Mouse (Mus musculus): Measurements from ENCODE around the gene Trim66. TPM values are rescaled to one million over a fixed set of nuclear protein-coding genes. Genes with fewer than 3 reads are reported as not detected.

The Trim66 gene
- polyA plus RNA-seq, 2 experiments, result 0.04 to 0.11 TPM

DNA sequence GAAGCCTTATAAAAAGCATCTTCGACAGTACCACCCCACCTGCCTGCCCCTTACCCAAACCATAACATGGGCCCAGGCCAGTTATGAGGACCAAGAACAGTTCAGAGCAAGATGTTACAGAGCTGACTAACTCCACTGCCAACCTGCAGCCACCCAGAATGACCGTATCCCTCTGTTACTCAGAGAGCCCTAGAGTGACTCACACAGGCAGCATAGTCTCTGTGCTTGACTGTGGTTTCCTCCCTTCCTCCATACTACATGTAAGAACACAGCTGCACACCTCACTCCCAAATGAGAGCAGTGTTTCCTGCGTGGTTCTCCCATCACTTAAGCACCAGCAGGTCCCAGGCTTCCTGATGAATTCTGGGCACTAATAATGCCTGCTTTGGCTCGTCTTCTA, 37.2 kb downstream of the Trim66 start:
- Histone ChIP-seq H3K36me3 (ENCODE audit: control insufficient read depth, insufficient read depth, low read length) (no peaks in the 10 kb centered on the region), H3K27ac (replicated peaks; ENCODE audit: low read depth, low read length) (no peak overlapping the region), H3K9me3 (ENCODE audit: control insufficient read depth, low read length) (no peaks in the 10 kb centered on the region), H3K9ac (ENCODE audit: low read depth, low read length, severe bottlenecking) (no peak overlapping the region), H3K4me2 (replicated peaks; ENCODE audit: low read depth, low read length, severe bottlenecking) (no peak overlapping the region), H3K27me3 (ENCODE audit: control insufficient read depth, insufficient read depth, low read length) (no peaks in the 10 kb centered on the region), H3K4me3 (replicated peaks; ENCODE audit: low read length) (no peak overlapping the region), H3K4me1 (ENCODE audit: control insufficient read depth, insufficient read depth, low read length) (peaks cover 5% of the 10 kb centered on the region; the same call in 1 of the 2 replicates)
- ATAC-seq (ENCODE audit: low FRiP score, low read depth) (no peak), DNase-seq (ENCODE audit: low spot score) (no peak)
- 72% methylated on average over 4 of the region's 4 CpGs for WGBS
- TF ChIP-seq POLR2A (IDR thresholded peaks at IDR 0.05; ENCODE audit: borderline replicate concordance, extremely low read depth, insufficient read depth, insufficient read length), result no peak

DNA sequence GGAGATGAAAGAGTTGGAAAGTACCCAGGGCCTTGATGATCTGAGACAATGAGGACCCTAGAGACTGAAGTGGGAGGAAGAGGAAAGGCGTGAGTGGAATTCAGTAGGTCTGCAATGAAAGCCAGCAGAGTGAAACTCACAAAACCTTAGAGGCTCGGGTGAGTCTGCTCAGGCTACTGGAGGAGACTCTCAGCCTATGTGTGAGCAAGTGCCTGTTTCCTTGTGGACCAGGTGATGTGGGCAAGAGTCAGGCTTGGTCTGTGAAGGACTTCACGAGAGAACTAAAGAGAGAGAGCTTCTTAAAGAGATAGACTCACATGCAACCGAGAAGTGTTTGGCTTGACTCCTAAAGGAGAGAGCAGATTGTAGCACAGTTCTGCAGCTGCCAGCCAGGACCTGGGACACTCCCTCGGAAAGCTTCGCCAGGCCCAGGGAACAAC, 39.7 kb downstream of the Trim66 start:
- Histone ChIP-seq H3K4me3 (replicated peaks; ENCODE audit: low read length) (no peak overlapping the region), H3K4me2 (replicated peaks; ENCODE audit: low read depth, low read length, severe bottlenecking) (no peak overlapping the region), H3K4me1 (ENCODE audit: control insufficient read depth, insufficient read depth, low read length) (no peaks in the 10 kb centered on the region), H3K27me3 (ENCODE audit: control insufficient read depth, insufficient read depth, low read length) (no peaks in the 10 kb centered on the region), H3K36me3 (ENCODE audit: control insufficient read depth, insufficient read depth, low read length) (no peaks in the 10 kb centered on the region), H3K9ac (ENCODE audit: low read depth, low read length, severe bottlenecking) (no peak overlapping the region), H3K27ac (replicated peaks; ENCODE audit: low read depth, low read length) (no peak overlapping the region), H3K9me3 (ENCODE audit: control insufficient read depth, low read length) (no peaks in the 10 kb centered on the region)
- DNase-seq (ENCODE audit: low spot score) (no peak), ATAC-seq (ENCODE audit: low FRiP score, low read depth) (no peak)
- no peak for TF ChIP-seq POLR2A (IDR thresholded peaks at IDR 0.05; ENCODE audit: borderline replicate concordance, extremely low read depth, insufficient read depth, insufficient read length)
- 30% methylated on average over 6 of the region's 6 CpGs for WGBS

DNA sequence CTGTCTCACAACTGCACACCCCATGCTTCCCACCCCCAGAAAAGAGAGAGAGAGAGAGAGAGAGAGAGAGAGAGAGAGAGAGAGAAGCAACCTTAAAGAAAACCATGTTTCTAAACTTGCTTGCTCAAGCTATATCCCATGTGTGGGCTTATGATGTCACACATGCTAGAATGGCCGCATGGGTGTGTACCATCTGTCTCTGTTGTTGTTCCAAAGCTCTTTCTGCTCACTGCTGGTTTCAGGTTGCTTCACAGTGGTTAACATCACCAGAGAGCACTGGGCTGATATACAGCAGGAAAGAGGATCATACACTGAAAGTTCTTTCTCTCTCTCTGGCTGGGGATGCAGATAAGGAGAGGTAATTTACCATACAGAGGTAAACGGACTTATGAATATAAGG, 40.3 kb downstream of the Trim66 start:
- no peaks in the 10 kb centered on the region for H3K4me1 ChIP-seq (ENCODE audit: control insufficient read depth, insufficient read depth, low read length)
- H3K9me3 ChIP-seq (ENCODE audit: control insufficient read depth, low read length), result no peaks in the 10 kb centered on the region
- no peak overlapping the region for H3K4me3 ChIP-seq (replicated peaks; ENCODE audit: low read length)
- H3K36me3 ChIP-seq (ENCODE audit: control insufficient read depth, insufficient read depth, low read length), result no peaks in the 10 kb centered on the region
- WGBS, result 32% methylated on average over 2 of the region's 2 CpGs
- ATAC-seq (ENCODE audit: low FRiP score, low read depth) (no peak), DNase-seq (ENCODE audit: low spot score) (no peak)
- no peak overlapping the region for H3K9ac ChIP-seq (ENCODE audit: low read depth, low read length, severe bottlenecking)
- TF ChIP-seq POLR2A (IDR thresholded peaks at IDR 0.05; ENCODE audit: borderline replicate concordance, extremely low read depth, insufficient read depth, insufficient read length), result no peak
- no peak overlapping the region for H3K27ac ChIP-seq (replicated peaks; ENCODE audit: low read depth, low read length)
- no peaks in the 10 kb centered on the region for H3K27me3 ChIP-seq (ENCODE audit: control insufficient read depth, insufficient read depth, low read length)
- H3K4me2 ChIP-seq (replicated peaks; ENCODE audit: low read depth, low read length, severe bottlenecking), result no peak overlapping the region

DNA sequence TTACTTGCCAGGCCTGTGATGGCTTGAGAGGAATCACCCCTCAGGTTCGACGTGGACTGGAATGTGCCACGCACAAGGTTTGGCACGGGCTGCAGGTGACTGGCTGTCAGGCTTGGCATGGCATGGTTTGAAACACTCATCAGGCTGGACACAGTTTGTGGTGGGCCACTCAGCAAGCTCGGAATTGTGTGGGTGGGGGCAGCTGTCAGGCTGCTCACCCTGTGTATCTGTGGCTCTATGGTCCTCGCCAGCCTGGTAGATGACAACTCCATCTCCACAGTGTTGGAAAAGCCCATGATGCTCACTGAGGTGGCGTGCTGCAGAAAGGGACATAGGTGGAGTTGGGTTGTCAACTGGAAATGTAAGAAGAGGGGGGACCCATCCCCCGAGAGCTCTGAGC, 47.2 kb downstream of the Trim66 start:
- TF ChIP-seq POLR2A (IDR thresholded peaks at IDR 0.05; ENCODE audit: borderline replicate concordance, extremely low read depth, insufficient read depth, insufficient read length), result no peak
- 93% methylated on average over 8 of the region's 8 CpGs for WGBS
- Histone ChIP-seq H3K36me3 (ENCODE audit: control insufficient read depth, insufficient read depth, low read length) (no peaks in the 10 kb centered on the region), H3K4me2 (replicated peaks; ENCODE audit: low read depth, low read length, severe bottlenecking) (no peak overlapping the region), H3K4me1 (ENCODE audit: control insufficient read depth, insufficient read depth, low read length) (no peaks in the 10 kb centered on the region), H3K9ac (ENCODE audit: low read depth, low read length, severe bottlenecking) (no peak overlapping the region), H3K9me3 (ENCODE audit: control insufficient read depth, low read length) (no peaks in the 10 kb centered on the region), H3K27me3 (ENCODE audit: control insufficient read depth, insufficient read depth, low read length) (no peaks in the 10 kb centered on the region), H3K27ac (replicated peaks; ENCODE audit: low read depth, low read length) (no peak overlapping the region), H3K4me3 (replicated peaks; ENCODE audit: low read length) (no peak overlapping the region)
- DNase-seq (ENCODE audit: low spot score) (no peak), ATAC-seq (ENCODE audit: low FRiP score, low read depth) (no peak)

DNA sequence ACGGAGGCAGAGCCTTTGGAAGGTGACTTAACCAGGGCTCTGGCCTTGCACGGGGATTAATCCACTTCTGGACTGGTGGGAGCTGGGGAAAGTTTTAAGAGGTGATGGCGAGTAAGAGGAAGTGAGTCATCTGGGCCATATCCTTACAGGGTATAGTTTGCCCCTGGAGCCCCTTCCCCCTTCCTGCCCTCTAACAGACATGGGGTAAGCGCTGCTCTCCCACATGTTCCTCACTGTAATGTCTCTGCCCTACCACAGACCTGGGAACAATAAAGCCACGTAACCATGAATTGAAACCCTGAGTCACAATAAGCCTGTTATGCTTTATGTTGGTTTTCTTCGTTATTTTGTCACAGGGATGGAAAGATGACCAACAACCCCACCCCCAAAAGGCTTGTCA, 51.4 kb downstream of the Trim66 start:
- no peak for TF ChIP-seq POLR2A (IDR thresholded peaks at IDR 0.05; ENCODE audit: borderline replicate concordance, extremely low read depth, insufficient read depth, insufficient read length)
- Histone ChIP-seq H3K4me3 (replicated peaks; ENCODE audit: low read length) (no peak overlapping the region), H3K9ac (ENCODE audit: low read depth, low read length, severe bottlenecking) (no peak overlapping the region), H3K27me3 (ENCODE audit: control insufficient read depth, insufficient read depth, low read length) (no peaks in the 10 kb centered on the region), H3K9me3 (ENCODE audit: control insufficient read depth, low read length) (no peaks in the 10 kb centered on the region), H3K36me3 (ENCODE audit: control insufficient read depth, insufficient read depth, low read length) (no peaks in the 10 kb centered on the region), H3K4me2 (replicated peaks; ENCODE audit: low read depth, low read length, severe bottlenecking) (no peak overlapping the region), H3K27ac (replicated peaks; ENCODE audit: low read depth, low read length) (no peak overlapping the region), H3K4me1 (ENCODE audit: control insufficient read depth, insufficient read depth, low read length) (no peaks in the 10 kb centered on the region)
- DNase-seq (ENCODE audit: low spot score) (no peak), ATAC-seq (ENCODE audit: low FRiP score, low read depth) (no peak)
- 26% methylated on average over 6 of the region's 6 CpGs for WGBS

DNA sequence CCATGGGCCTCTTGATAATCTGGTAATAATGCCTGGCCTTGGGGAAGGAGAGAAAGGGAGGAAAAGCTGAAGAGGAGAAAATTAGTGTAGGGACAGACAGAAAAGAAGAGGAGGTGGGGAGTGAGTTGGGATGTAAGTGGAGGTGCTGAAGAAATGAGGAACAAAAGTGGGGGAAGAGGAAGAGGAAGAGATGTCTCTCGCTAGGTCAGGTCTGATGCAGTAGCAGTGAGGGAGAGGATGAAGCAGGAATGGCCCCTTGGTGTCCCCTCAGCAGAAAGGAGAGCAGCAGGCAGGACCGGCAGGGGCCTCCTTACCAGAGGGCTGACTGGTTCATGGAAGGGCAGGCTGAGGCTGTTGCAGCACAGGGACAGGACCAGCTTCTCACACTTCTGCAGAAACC, 52.2 kb downstream of the Trim66 start:
- TF ChIP-seq POLR2A (IDR thresholded peaks at IDR 0.05; ENCODE audit: borderline replicate concordance, extremely low read depth, insufficient read depth, insufficient read length), result no peak
- ATAC-seq (ENCODE audit: low FRiP score, low read depth) (no peak), DNase-seq (ENCODE audit: low spot score) (no peak)
- Histone ChIP-seq H3K4me3 (replicated peaks; ENCODE audit: low read length) (no peak overlapping the region), H3K4me2 (replicated peaks; ENCODE audit: low read depth, low read length, severe bottlenecking) (no peak overlapping the region), H3K9ac (ENCODE audit: low read depth, low read length, severe bottlenecking) (no peak overlapping the region), H3K4me1 (ENCODE audit: control insufficient read depth, insufficient read depth, low read length) (no peaks in the 10 kb centered on the region), H3K9me3 (ENCODE audit: control insufficient read depth, low read length) (no peaks in the 10 kb centered on the region), H3K27me3 (ENCODE audit: control insufficient read depth, insufficient read depth, low read length) (no peaks in the 10 kb centered on the region), H3K36me3 (ENCODE audit: control insufficient read depth, insufficient read depth, low read length) (no peaks in the 10 kb centered on the region), H3K27ac (replicated peaks; ENCODE audit: low read depth, low read length) (no peak overlapping the region)
- 61% methylated on average over 2 of the region's 2 CpGs for WGBS

Measured in limb, embryonic 14.5 days (tissue).